Mouse (Mus musculus) Patski (cell line): ENCODE results near the gene Rpusd1. TPM values are rescaled to one million over a fixed set of nuclear protein-coding genes. Genes with fewer than 3 reads are reported as not detected.

Experiments used
- ATAC-seq: fragments of 100-300 bp; one replicate; pipeline ENCODE4 v1.8.0; 2021
- CTCF ChIA-PET: fragments of 350-600 bp; sonication (Branson Sonifier 250); formaldehyde crosslinking; loops from one replicate; lab custom pipeline; 2022; ENCODE audit warnings: inconsistent platforms; lab: Charles Lee
- POLR2A ChIA-PET: fragments of 350-600 bp; sonication (Branson Sonifier 250); formaldehyde crosslinking; loops from one replicate; lab custom pipeline; 2022; ENCODE audit warnings: antibody characterized with exemption, inconsistent platforms; lab: Charles Lee
- DNase-seq: peaks from one replicate; pipeline ENCODE4 v3.0.0-alpha.2; 2011; ENCODE audit warnings: low read depth, low spot score
- H3K27me3 ChIP-seq: fragments of 371-371 bp; one replicate; pipeline ENCODE4 v1.5.1; 2021
- CTCF ChIP-seq: fragments of 100-300 bp; IDR thresholded peaks from one replicate; pipeline ENCODE4 v1.5.1; 2021
- in situ Hi-C: fragments of 300-500 bp; cut with MboI; formaldehyde crosslinking; loops from 3 replicates; pipeline ENCODE4 v1.11.1; 2018; ENCODE audit warnings: low pct_unique_long_range_greater_than_20kb, mixed read lengths
- polyA plus RNA-seq: library from polyadenylated mRNA; unstranded; gene quantifications from one replicate; pipeline ENCODE4 v1.2.3, GENCODE M21; 2021

Rpusd1 gene
- polyA plus RNA-seq, 1 experiment from 2014 or later, result 18.5 TPM

DNA sequence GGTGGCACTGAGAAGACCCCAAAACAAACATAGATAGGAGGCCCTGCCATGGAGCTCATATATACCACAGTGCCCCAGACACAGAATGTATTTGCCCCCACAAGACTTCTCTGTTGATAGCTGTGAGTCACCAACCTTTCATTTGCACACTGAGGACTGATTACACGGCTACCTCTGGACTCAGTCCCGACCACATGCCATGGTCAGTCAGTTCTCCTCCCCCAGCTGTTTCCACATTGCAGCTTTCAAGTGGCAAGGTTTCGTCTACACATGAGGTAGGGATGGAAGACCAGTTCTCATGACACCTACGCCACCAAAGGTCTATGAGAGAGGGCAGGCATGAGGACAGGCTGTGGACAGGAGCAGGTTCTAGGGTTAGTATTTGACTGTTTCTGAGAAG is 16.3 kb upstream of the Rpusd1 start:
- ChIA-PET CTCF (interaction anchor here (0.7 to 1.7 kb wide), 4 partner anchors 13 to 143 kb away, joined by 3 to 6 read pairs (median 4); no protein-coding TSS in a partner anchor), POLR2A (no interaction called here)
- in situ Hi-C loops, result no loop called here
- DNase-seq (peak; percentile 33), ATAC-seq (peak; percentile 42)
- peaks cover 4% of the 10 kb centered on the region for H3K27me3 ChIP-seq
- TF ChIP-seq CTCF, result no peak

DNA sequence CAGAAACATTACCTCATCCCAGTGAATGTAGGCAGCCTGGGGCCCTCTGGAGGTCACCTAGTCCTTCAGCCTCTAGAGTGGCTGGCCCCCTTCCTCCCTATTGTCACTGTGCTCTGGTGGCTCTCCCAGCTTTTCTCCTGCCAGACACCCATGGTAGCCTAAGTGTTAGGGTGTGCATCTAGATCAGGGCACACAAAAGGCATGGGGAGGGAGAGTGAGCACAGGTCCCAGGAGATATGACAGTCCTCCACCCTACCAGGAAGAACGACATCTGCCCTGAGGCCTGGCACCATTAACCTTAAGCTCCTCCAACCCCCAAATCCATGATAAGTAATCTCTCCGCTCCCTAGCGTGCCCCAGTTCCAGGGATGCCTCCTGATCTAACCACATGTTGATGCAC is 11.8 kb upstream of the Rpusd1 start:
- ChIA-PET POLR2A (interaction anchor here (0.5 kb wide), 1 partner anchor 1903 kb away, joined by 3 read pairs; no protein-coding TSS in a partner anchor), CTCF (interaction anchor here (1.1 kb wide), 1 partner anchor 69 kb away, joined by 3 read pairs; no protein-coding TSS in a partner anchor)
- in situ Hi-C loops, result no loop called here
- TF ChIP-seq CTCF, result no peak
- ATAC-seq, result no peak
- no peak for DNase-seq
- H3K27me3 ChIP-seq, result no peaks in the 10 kb centered on the region

DNA sequence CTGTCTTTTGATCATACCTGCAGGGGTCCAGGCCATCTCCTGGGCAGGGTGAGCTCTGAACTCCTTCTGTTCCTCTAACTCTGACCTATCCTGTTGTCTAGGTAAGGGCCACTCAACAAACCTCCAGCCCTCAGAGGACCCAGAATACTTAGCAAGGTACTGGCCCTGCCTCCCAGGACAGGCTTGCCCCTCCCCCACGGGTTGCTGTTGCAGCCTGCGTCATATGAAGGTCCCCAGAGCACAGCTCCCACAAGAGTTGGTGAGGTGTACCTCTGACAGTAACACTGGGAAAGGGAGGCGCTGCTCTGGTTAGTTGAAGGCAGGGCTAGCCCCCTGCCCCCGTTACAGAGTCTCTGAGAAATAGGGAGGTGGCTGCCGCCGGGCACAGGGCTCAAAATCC is 11.3 kb upstream of the Rpusd1 start:
- no peak for TF ChIP-seq CTCF
- ATAC-seq, result no peak
- no peak for DNase-seq
- CTCF ChIA-PET, result interaction anchor here (1.1 kb wide), 1 partner anchor 69 kb away, joined by 3 read pairs; no protein-coding TSS in a partner anchor
- in situ Hi-C loops, result no loop called here
- H3K27me3 ChIP-seq, result no peaks in the 10 kb centered on the region
- POLR2A ChIA-PET, result no interaction called here

DNA sequence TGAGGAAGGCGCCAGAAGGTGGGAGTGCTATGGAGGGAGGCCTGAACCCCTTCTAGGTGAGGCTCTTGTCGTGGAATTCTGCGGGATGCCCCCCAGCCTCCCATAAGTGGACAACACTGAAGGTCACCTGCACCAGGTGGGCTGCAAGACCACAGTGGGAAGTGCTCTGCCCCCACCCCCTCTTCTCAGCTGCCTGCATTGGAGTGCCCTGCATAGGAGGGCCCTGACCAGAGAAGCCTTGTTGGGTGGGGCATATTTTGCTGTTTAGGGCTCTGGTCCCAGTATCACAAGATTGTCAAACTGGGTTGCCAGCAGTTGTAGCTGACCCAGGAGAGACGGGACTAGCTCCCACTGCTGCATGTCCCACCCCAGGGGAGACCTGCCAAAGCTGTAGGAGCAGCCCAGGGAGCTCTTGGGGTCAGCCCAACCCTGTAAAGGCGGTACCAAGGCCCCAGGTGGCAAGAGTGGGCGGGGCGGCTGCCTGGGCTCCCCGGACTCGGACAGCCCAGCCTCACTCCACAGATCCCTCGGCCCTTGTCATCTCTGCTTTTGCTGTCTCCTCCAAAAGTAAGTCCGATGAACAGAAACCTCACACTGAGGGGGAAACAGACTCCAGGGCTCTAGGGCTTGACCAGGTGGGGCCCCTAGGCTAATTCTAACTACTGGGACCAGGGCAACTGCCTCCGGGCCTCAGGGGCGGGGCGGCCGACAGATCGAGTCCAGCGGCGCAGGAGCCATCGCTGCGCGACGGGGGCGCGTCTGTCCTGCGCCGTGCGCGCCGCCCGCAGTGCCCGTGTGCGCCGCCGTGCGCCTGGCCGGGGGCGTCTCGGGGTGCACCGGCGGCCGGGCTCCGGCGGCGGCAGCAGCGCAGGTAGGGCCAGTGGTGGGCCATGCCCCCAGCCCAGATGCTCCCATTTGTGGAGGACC is 10.5 kb upstream of the Rpusd1 start, which contains the start of gene Gng13:
Gene Gng13 (plus strand): TSS at position 461 of the 927 bp plus-strand sequence.
- ChIA-PET POLR2A (interaction anchor here (0.9 kb wide), 1 partner anchor 9 kb away, joined by 3 read pairs; no protein-coding TSS in a partner anchor), CTCF (interaction anchor here (1.1 kb wide), 1 partner anchor 68 kb away, joined by 3 read pairs; no protein-coding TSS in a partner anchor)
- no peak for TF ChIP-seq CTCF
- ATAC-seq (no peak), DNase-seq (no peak)
- no peaks in the 10 kb centered on the region for H3K27me3 ChIP-seq
- in situ Hi-C loops, result no loop called here

DNA sequence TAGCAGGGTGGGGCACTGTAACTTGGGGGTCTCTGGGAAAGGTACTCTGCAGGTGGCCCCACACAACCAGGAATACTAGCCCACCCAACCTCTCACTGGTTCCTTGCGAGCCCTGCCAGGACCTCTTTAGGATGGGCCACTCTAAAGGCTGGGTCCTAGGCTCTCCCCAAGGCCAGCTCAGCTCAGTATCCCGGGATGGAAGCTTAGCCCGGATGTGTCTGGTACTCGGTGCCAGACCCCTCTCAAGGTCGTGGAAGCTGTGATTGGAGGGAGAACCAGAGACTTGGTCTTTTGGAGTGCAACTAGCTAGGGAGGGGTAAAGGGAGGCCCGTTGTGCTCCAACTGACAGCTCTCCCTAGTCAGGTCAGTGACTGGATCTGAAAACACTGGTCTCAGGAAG is 9.8 kb upstream of the Rpusd1 start:
- no peak for TF ChIP-seq CTCF
- ATAC-seq (no peak), DNase-seq (no peak)
- CTCF ChIA-PET, result no interaction called here
- POLR2A ChIA-PET, result interaction anchor here (0.9 kb wide), 1 partner anchor 9 kb away, joined by 3 read pairs; no protein-coding TSS in a partner anchor
- no peaks in the 10 kb centered on the region for H3K27me3 ChIP-seq
- in situ Hi-C loops, result no loop called here

DNA sequence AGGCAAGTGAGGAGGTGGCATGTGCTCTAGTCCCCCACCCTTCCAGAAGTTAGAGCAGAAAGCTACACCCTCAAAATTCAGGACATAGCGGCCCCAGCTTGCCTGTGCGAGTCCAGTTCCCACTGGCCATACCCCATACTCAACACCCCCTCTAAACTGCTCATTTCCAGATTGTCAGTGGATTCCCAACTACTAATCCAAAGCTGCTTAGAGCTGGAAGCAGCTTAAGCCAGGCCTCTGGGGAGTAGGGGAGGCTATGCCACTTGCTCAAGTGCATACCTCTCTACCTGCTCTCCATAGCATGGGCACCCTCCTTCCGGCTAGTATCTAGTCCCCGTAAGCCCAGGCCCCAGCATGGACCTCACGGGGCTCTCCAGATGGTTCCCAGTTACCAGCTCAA is 6.0 kb upstream of the Rpusd1 start:
- CTCF ChIA-PET, result no interaction called here
- ATAC-seq (no peak), DNase-seq (no peak)
- no peak for TF ChIP-seq CTCF
- POLR2A ChIA-PET, result interaction anchor here (0.9 kb wide), 1 partner anchor 10 kb away, joined by 3 read pairs; no protein-coding TSS in a partner anchor
- in situ Hi-C loops, result no loop called here
- no peaks in the 10 kb centered on the region for H3K27me3 ChIP-seq

DNA sequence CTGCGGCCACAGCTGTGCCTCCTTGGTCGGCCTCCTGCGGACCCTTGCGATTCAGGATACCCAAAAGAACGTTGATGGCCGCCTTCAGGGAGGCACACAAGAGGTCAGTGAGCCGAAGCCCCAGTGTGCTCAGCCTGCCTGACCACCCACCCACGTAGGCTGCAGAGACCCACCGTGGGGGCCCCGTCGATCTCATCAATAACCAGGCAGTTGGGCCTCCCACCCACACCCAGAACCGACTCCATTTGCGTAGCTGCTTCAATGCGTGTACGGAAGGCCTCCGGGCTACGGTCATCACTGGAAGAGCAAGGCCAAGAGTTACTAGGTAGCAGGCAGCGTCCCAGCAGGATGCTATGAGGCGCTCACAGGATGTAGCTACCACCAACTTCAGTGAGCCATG is 4.0 kb upstream of the Rpusd1 start:
- ChIA-PET CTCF (interaction anchor here (1.1 kb wide), 1 partner anchor 12 kb away, joined by 4 read pairs; no protein-coding TSS in a partner anchor), POLR2A (no interaction called here)
- no peak for DNase-seq
- no peaks in the 10 kb centered on the region for H3K27me3 ChIP-seq
- ATAC-seq, result no peak
- TF ChIP-seq CTCF, result no peak
- in situ Hi-C loops, result no loop called here

DNA sequence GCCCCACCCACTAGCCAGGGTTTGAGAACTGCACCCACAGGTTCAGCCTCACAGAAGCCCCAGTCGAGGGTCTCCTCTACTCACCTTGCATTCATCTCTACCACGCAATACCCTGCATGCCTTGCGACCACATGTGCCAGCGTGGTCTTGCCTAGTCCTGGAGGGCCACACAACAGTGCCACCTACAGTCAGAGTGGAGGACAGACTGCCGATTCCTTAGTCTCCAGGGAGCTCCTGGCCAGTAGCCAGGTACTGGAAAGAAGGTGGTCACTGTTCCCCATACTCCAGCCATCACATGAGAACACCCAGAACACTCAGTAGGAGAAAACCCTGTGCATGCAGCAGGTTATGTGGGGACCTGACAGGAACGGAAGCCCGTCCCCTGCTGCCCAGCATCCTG is 3.6 kb upstream of the Rpusd1 start:
- DNase-seq (no peak), ATAC-seq (no peak)
- POLR2A ChIA-PET, result no interaction called here
- CTCF ChIA-PET, result interaction anchor here (1.1 kb wide), 1 partner anchor 12 kb away, joined by 4 read pairs; no protein-coding TSS in a partner anchor
- no peak for TF ChIP-seq CTCF
- in situ Hi-C loops, result no loop called here
- H3K27me3 ChIP-seq, result no peaks in the 10 kb centered on the region

DNA sequence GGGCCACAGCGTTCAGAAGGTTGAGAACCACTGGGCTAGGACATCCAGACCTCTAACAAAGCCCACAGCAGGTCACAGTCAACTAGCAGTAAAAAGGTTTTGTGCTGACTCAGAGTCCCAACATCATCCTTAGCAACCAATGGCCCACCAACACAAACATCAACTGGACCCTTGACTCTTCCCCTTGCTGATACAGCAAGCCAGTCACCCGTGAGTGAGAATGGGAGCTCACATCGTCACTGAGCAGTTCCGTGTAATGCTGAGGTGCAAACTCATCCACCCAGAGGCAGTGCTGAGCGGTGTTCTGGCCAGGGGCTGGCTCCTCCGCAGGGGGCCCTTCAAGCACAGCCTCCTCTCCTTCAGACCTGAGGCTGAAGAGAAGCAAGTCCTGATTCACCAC is 2.2 kb upstream of the Rpusd1 start:
- ATAC-seq, result no peak
- no peak for DNase-seq
- ChIA-PET POLR2A (interaction anchor here (0.5 kb wide), 1 partner anchor 547 kb away, joined by 3 read pairs; no protein-coding TSS in a partner anchor), CTCF (no interaction called here)
- in situ Hi-C loops, result no loop called here
- no peak for TF ChIP-seq CTCF
- H3K27me3 ChIP-seq, result no peaks in the 10 kb centered on the region

DNA sequence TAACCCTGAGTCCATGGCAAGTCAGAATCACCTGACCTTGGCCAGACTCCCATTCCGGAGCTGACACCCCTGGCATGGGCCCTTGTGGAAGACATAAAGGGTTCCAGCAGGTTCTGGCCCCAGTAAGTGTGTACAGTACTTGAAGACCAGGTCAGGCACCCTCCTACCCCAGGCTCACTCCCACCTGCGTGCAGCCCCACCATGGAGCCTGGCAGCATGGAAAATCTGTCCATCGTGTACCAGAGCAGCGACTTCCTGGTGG is 470 bp downstream of the Rpusd1 start:
- DNase-seq (no peak), ATAC-seq (no peak)
- POLR2A ChIA-PET, result no interaction called here
- CTCF ChIA-PET, result interaction anchor here (0.8 to 2.1 kb wide), 3 partner anchors 16 to 128 kb away, joined by 3 to 8 read pairs (median 3); no protein-coding TSS in a partner anchor
- no peaks in the 10 kb centered on the region for H3K27me3 ChIP-seq
- in situ Hi-C loops, result no loop called here
- TF ChIP-seq CTCF, result no peak

DNA sequence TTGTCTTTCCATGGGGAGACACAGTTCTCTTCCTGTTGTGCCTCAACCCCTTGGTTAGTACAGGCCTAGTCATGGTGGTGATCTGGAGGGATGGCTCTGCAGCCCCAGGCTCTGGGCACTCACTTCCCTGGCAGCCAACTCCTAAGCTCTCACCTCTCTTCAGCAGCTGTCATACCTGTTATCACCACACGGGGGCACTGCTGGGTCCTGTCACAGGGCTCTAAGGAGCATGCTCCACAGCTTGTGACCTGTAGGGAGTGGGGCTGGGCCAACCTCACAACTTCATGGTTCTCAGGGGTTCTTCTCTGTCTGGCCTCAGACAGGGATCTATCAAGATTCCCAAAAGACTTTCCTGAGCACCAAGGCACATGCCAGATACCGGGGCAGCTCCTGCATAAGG is 4.6 kb downstream of the Rpusd1 start:
- TF ChIP-seq CTCF, result no peak
- DNase-seq, result no peak
- in situ Hi-C loops, result loop anchor here (5.0 kb wide), 2 partner anchors 35 to 70 kb away; no protein-coding TSS in a partner anchor
- POLR2A ChIA-PET, result no interaction called here
- no peak for ATAC-seq
- H3K27me3 ChIP-seq, result no peaks in the 10 kb centered on the region
- CTCF ChIA-PET, result interaction anchor here (0.8 to 2.7 kb wide), 4 partner anchors 10 to 70 kb away, joined by 3 to 9 read pairs (median 4); partner anchors contain the start of gene Narfl
